Mouse (Mus musculus): Measurements from ENCODE around the gene B3galt6.

DNA sequence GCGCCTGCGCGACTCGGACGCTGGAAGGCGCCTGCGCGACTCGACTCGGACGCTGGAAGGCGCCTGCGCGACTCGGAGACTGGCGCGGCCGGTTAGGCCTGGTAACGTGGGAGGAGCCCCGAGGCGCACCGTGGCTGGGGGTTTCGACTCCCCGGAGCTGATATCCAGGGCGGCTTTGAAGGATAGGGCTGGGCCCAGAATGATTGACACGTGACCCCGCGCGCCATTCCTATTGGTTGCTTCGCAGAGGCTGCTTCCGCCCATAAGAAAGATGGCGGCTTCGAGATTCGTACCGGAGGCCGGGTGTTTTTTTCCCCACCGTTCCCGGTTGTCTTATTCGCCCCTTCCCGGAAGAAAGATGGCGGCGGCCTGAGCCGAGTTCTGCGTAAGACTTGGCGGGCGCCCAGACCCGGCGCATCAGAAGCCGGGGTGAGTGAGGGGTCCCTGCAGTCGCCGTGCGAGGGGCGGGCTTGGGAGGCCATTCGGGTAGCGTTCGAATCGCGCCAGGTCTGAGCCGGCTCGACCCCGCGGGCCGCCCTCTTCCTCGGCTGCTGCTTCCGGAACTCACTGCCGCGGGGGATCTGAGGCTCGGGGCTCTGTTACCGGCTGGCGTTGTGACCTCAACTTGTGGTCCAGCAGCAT lies 578 bp upstream of the B3galt6 start:
- TF ChIP-seq CTCF (IDR thresholded peaks at IDR 0.05; ENCODE audit: extremely low read depth, insufficient read depth, insufficient read length, insufficient replicate concordance) (no peak), POLR2A (IDR thresholded peaks at IDR 0.05; ENCODE audit: low read depth, low read length) (0 out of 2 replicates have a peak, but pooled peaks have one; percentile 33)
